In genomic region chr12:45067047-45067685, GRCm38 (mm10) we compare ENCODE assay signal across 8 mouse cellular contexts. TPM values are rescaled to one million over a fixed set of nuclear protein-coding genes. Genes with fewer than 3 reads are reported as not detected.
DNase-seq lines count a peak whose midpoint lies in the region; ATAC-seq lines count a peak whose summit lies in the region.

No protein-coding gene starts in this region.

- H3K4me1 ChIP-seq in lung, embryonic 16.5 days (replicated peaks; ENCODE audit: control insufficient read depth, insufficient read depth, low read length): peaks cover 8% of the 10 kb centered on the region
- no peaks in the 10 kb centered on the region; the same call in 1 of the 2 replicates for H3K4me1 ChIP-seq in liver, embryonic 16.5 days (ENCODE audit: control insufficient read depth, low read depth, low read length)
- H3K4me1 ChIP-seq in stomach, embryonic 16.5 days (ENCODE audit: control insufficient read depth, insufficient read depth, low read length): peaks cover 19% of the 10 kb centered on the region

- WGBS in lung, embryonic 16.5 days: 21% methylated on average over 11 of the region's 11 CpGs
- WGBS in liver, embryonic 16.5 days (ENCODE audit: insufficient replicate concordance): 32% methylated on average over 11 of the region's 11 CpGs
- WGBS in stomach, embryonic 16.5 days: 21% methylated on average over 11 of the region's 11 CpGs

- H3K9ac ChIP-seq in lung, embryonic 16.5 days (ENCODE audit: low read length): no peak overlapping the region; the same call in 1 of the 2 replicates
- no peak overlapping the region for H3K9ac ChIP-seq in liver, embryonic 16.5 days (ENCODE audit: low read depth, low read length)
- H3K9ac ChIP-seq in stomach, embryonic 16.5 days (ENCODE audit: low read length): peak overlapping the region; percentile 54

- no peak overlapping the region for H3K27ac ChIP-seq in lung, embryonic 16.5 days (ENCODE audit: low read length)
- H3K27ac ChIP-seq in liver, embryonic 16.5 days (ENCODE audit: low read length): peak overlapping the region; percentile 19; the same call in 1 of the 2 replicates
- H3K27ac ChIP-seq in stomach, embryonic 16.5 days (ENCODE audit: low read length): peak overlapping the region; percentile 64

- intact Hi-C loops in heart, postnatal 14 days (cut with DNase I): no loop called here

- DNase-seq in lung, postnatal 4 days: no peak
- DNase-seq in heart, postnatal 14 days: peak; percentile 14 to 22
- no peak for DNase-seq in thymus, postnatal 10 days (ENCODE audit: low spot score in 2 of 2)
- DNase-seq in adrenal gland, postnatal 14 days: no peak

- H3K27me3 ChIP-seq in lung, embryonic 16.5 days (ENCODE audit: control insufficient read depth, insufficient read depth, low read depth, low read length): no peaks in the 10 kb centered on the region
- no peaks in the 10 kb centered on the region for H3K27me3 ChIP-seq in liver, embryonic 16.5 days (ENCODE audit: control insufficient read depth, insufficient read depth, low read depth, low read length)
- H3K27me3 ChIP-seq in stomach, embryonic 16.5 days (ENCODE audit: control insufficient read depth, insufficient read depth, low read length): no peaks in the 10 kb centered on the region

- peak; percentile 15; the same call in 1 of the 2 replicates for ATAC-seq in lung, embryonic 16.5 days (ENCODE audit: low read depth)
- peak; percentile 48 for ATAC-seq in liver, embryonic 16.5 days (ENCODE audit: low read depth)
- ATAC-seq in stomach, embryonic 16.5 days (ENCODE audit: insufficient read depth, low FRiP score): peak; percentile 54; the same call in 1 of the 2 replicates
- ATAC-seq in inflammation-experienced regulatory T-cells, adult 6 months: no peak

- H3K36me3 ChIP-seq in lung, embryonic 16.5 days (ENCODE audit: control insufficient read depth, insufficient read depth, low read length): no peaks in the 10 kb centered on the region
- H3K36me3 ChIP-seq in liver, embryonic 16.5 days (ENCODE audit: control insufficient read depth, insufficient read depth): no peaks in the 10 kb centered on the region
- H3K36me3 ChIP-seq in stomach, embryonic 16.5 days (ENCODE audit: control insufficient read depth, insufficient read depth, low read length): no peaks in the 10 kb centered on the region

- H3K9me3 ChIP-seq in lung, embryonic 16.5 days (ENCODE audit: control insufficient read depth, low read length): no peaks in the 10 kb centered on the region
- no peaks in the 10 kb centered on the region for H3K9me3 ChIP-seq in liver, embryonic 16.5 days (replicated peaks; ENCODE audit: control insufficient read depth, low read length)
- H3K9me3 ChIP-seq in stomach, embryonic 16.5 days (replicated peaks; ENCODE audit: control insufficient read depth, low read length): 0 out of 2 replicates have a peak, but pooled peaks cover 4% of the 10 kb centered on the region

- no peak overlapping the region for H3K4me3 ChIP-seq in lung, embryonic 16.5 days (ENCODE audit: low read length)
- H3K4me3 ChIP-seq in liver, embryonic 16.5 days (ENCODE audit: low read depth, low read length): no peak overlapping the region
- peak overlapping the region; percentile 8 for H3K4me3 ChIP-seq in stomach, embryonic 16.5 days (replicated peaks; ENCODE audit: low read length)

- H3K4me2 ChIP-seq in lung, embryonic 16.5 days (ENCODE audit: low read depth, low read length): peak overlapping the region; percentile 16; the same call in 1 of the 2 replicates
- peak overlapping the region; percentile 42 for H3K4me2 ChIP-seq in liver, embryonic 16.5 days (ENCODE audit: low read depth, low read length)
- H3K4me2 ChIP-seq in stomach, embryonic 16.5 days (ENCODE audit: low read depth, low read length): peak overlapping the region; percentile 45

RNA-seq across cellular contexts. Expression of gene Stxbp6, which starts 7.3 kb away (rescaled TPM):
- polyA plus RNA-seq in lung, embryonic 16.5 days (2015; fragmentation: Nextera tagmentation; extraction: Ambion mirVana): 14.2 and 16.9 TPM in 2 replicates
- 10 to 100 TPM; 15.8 to 16.5 TPM for total RNA-seq in heart, postnatal 14 days (2021)
- polyA plus RNA-seq in liver, embryonic 16.5 days (2015; fragmentation: Nextera tagmentation; extraction: Ambion mirVana): 5.8 and 7.3 TPM in 2 replicates
- 19.1 and 23.3 TPM in 2 replicates for polyA plus RNA-seq in stomach, embryonic 16.5 days (2015; fragmentation: Nextera tagmentation; extraction: Ambion mirVana)
- not detected for polyA plus RNA-seq in inflammation-experienced regulatory T-cells, adult 6 months (2017; shearing (Covaris generic))
- total RNA-seq in adrenal gland, postnatal 14 days (2021): 16.9 and 19.4 TPM in 2 replicates

Comparison
In these comparisons a context has a peak if more than half of its experiments do, and no peak if none do; other contexts are left out.
1. DNase-seq: peak in heart, postnatal 14 days (2 of 2); none in lung, postnatal 4 days (0 of 2), thymus, postnatal 10 days (0 of 2) and adrenal gland, postnatal 14 days (single experiment).
2. Peak in every context shown above with its lines, with median percentiles within 50 percentile points of each other: H3K4me2 ChIP-seq.